ENCODE assay signal across 13 mouse cellular contexts in genomic region chr11:43834531-43834930, GRCm38 (mm10).
DNase-seq lines count a peak whose midpoint lies in the region; ATAC-seq and TF ChIP-seq lines count a peak whose summit lies in the region.
"Had no signal": no experiment of that assay in that cellular context is flagged by ENCODE, and none has a peak within 500 bp of the region (broad histone marks: within the 10 kb centered on the region; RNA-seq: fewer than 3 reads in every experiment).

No protein-coding gene starts in this region.

- DNase-seq in heart, adult 9 months (ENCODE audit: low spot score in 2 of 2), result no peak
- DNase-seq in lung, embryonic 14.5 days, result peak; percentile 31
- DNase-seq in lung, postnatal 14 days, result no peak
- DNase-seq in midbrain, embryonic 14.5 days, result peak; percentile 35
- no peak for DNase-seq in spleen, adult 12 weeks (ENCODE audit: low spot score)
- DNase-seq: adrenal gland, adult 2 months; cerebellum, postnatal 14 days had no signal

- H3K9ac ChIP-seq in heart, embryonic 13.5 days, result peak overlapping the region; percentile 71
- H3K9ac ChIP-seq in lung, embryonic 14.5 days, result peak overlapping the region; percentile 4; the same call in 1 of the 2 replicates
- peak overlapping the region; percentile 60 for H3K9ac ChIP-seq in heart, embryonic 16.5 days (ENCODE audit: low read length)
- no peak overlapping the region for H3K9ac ChIP-seq in midbrain, embryonic 14.5 days (replicated peaks; ENCODE audit: low read length)
- H3K9ac ChIP-seq: embryonic facial prominence, embryonic 15.5 days; liver, embryonic 14.5 days had no signal

- TF ChIP-seq CTCF in lung, embryonic 14.5 days (IDR thresholded peaks at IDR 0.05; ENCODE audit: low read depth), result no peak

- H3K4me2 ChIP-seq in heart, embryonic 13.5 days, result peak overlapping the region; percentile 80
- H3K4me2 ChIP-seq in lung, embryonic 14.5 days, result peak overlapping the region; percentile 77
- peak overlapping the region; percentile 65 for H3K4me2 ChIP-seq in heart, embryonic 16.5 days (ENCODE audit: low read depth, low read length)
- peak overlapping the region; percentile 29 for H3K4me2 ChIP-seq in midbrain, embryonic 14.5 days (ENCODE audit: low read length)
- H3K4me2 ChIP-seq: embryonic facial prominence, embryonic 15.5 days had no signal

- no peak for ATAC-seq in heart, embryonic 13.5 days (ENCODE audit: extremely low read depth, insufficient number of reproducible peaks, low FRiP score, low TSS enrichment)
- no peak for ATAC-seq in lung, embryonic 14.5 days (ENCODE audit: insufficient read depth)
- ATAC-seq in heart, embryonic 16.5 days (replicated peaks; ENCODE audit: extremely low read depth, insufficient read depth, low FRiP score), result no peak
- ATAC-seq in midbrain, embryonic 14.5 days (ENCODE audit: low FRiP score, low TSS enrichment), result no peak
- ATAC-seq: forebrain, embryonic 16.5 days; Patski had no signal

- H3K4me1 ChIP-seq in heart, embryonic 13.5 days, result peaks cover 20% of the 10 kb centered on the region; the same call in 1 of the 2 replicates
- peaks cover 8% of the 10 kb centered on the region; the same call in 1 of the 2 replicates for H3K4me1 ChIP-seq in lung, embryonic 14.5 days (ENCODE audit: insufficient read depth)
- H3K4me1 ChIP-seq in heart, embryonic 16.5 days (ENCODE audit: control insufficient read depth, insufficient read depth, low read length), result peaks cover 8% of the 10 kb centered on the region
- H3K4me1 ChIP-seq in midbrain, embryonic 14.5 days (ENCODE audit: control insufficient read depth, insufficient read depth, low read length), result 0 out of 2 replicates have a peak, but pooled peaks cover 4% of the 10 kb centered on the region

- peak overlapping the region; percentile 73 for H3K4me3 ChIP-seq in heart, embryonic 13.5 days
- peak overlapping the region; percentile 50 for H3K4me3 ChIP-seq in lung, embryonic 14.5 days (ENCODE audit: low read depth, low read length)
- H3K4me3 ChIP-seq in heart, embryonic 16.5 days (ENCODE audit: low read length), result peak overlapping the region; percentile 63
- H3K4me3 ChIP-seq in midbrain, embryonic 14.5 days (replicated peaks; ENCODE audit: low read depth, low read length), result 0 out of 2 replicates have a peak overlapping the region, but pooled peaks have one; percentile 7
- H3K4me3 ChIP-seq: embryonic facial prominence, embryonic 15.5 days had no signal

- no peaks in the 10 kb centered on the region for H3K9me3 ChIP-seq in heart, embryonic 13.5 days
- H3K9me3 ChIP-seq in lung, embryonic 14.5 days (ENCODE audit: low read depth, low read length), result no peaks in the 10 kb centered on the region
- no peaks in the 10 kb centered on the region for H3K9me3 ChIP-seq in heart, embryonic 16.5 days (replicated peaks; ENCODE audit: control insufficient read depth, low read length)
- H3K9me3 ChIP-seq in midbrain, embryonic 14.5 days (ENCODE audit: control insufficient read depth, low read length), result no peaks in the 10 kb centered on the region
- H3K9me3 ChIP-seq: embryonic facial prominence, embryonic 15.5 days had no signal

- 45% methylated on average over 11 of the region's 11 CpGs for WGBS in heart, embryonic 13.5 days
- 43% methylated on average over 11 of the region's 11 CpGs for WGBS in lung, embryonic 14.5 days
- 40% methylated on average over 11 of the region's 11 CpGs for WGBS in heart, embryonic 16.5 days
- 53% methylated on average over 11 of the region's 11 CpGs for WGBS in midbrain, embryonic 14.5 days

- no peaks in the 10 kb centered on the region for H3K36me3 ChIP-seq in heart, embryonic 13.5 days
- H3K36me3 ChIP-seq in lung, embryonic 14.5 days (ENCODE audit: insufficient read depth), result no peaks in the 10 kb centered on the region
- no peaks in the 10 kb centered on the region for H3K36me3 ChIP-seq in heart, embryonic 16.5 days (ENCODE audit: control insufficient read depth, insufficient read depth)
- H3K36me3 ChIP-seq in midbrain, embryonic 14.5 days (ENCODE audit: control insufficient read depth, insufficient read depth, low read length), result no peaks in the 10 kb centered on the region
- H3K36me3 ChIP-seq: embryonic facial prominence, embryonic 15.5 days had no signal

- peaks cover 43% of the 10 kb centered on the region for H3K27me3 ChIP-seq in heart, embryonic 13.5 days (replicated peaks)
- H3K27me3 ChIP-seq in lung, embryonic 14.5 days (ENCODE audit: insufficient read depth, low read length), result peaks cover 17% of the 10 kb centered on the region
- H3K27me3 ChIP-seq in heart, embryonic 16.5 days (ENCODE audit: control insufficient read depth, insufficient read depth, low read length), result peaks cover 16% of the 10 kb centered on the region; the same call in 1 of the 2 replicates
- no peaks in the 10 kb centered on the region for H3K27me3 ChIP-seq in midbrain, embryonic 14.5 days (ENCODE audit: control insufficient read depth, insufficient read depth, low read length)
- H3K27me3 ChIP-seq: Patski had no signal

- no peak overlapping the region for H3K27ac ChIP-seq in heart, embryonic 13.5 days (replicated peaks)
- no peak overlapping the region for H3K27ac ChIP-seq in lung, embryonic 14.5 days (ENCODE audit: low read depth)
- H3K27ac ChIP-seq in heart, embryonic 16.5 days (ENCODE audit: low read length), result peak overlapping the region; percentile 15; the same call in 1 of the 2 replicates
- H3K27ac ChIP-seq in midbrain, embryonic 14.5 days (replicated peaks; ENCODE audit: low read depth, low read length), result no peak overlapping the region
- H3K27ac ChIP-seq: embryonic facial prominence, embryonic 15.5 days; liver, embryonic 14.5 days had no signal

Comparison
In these comparisons a context has a peak if more than half of its experiments do, and no peak if none do; other contexts are left out.
1. DNase-seq: peak in lung, embryonic 14.5 days (single experiment) and midbrain, embryonic 14.5 days (single experiment); none in heart, adult 9 months (0 of 2), lung, postnatal 14 days (single experiment) and spleen, adult 12 weeks (single experiment).
2. H3K4me2 ChIP-seq: peak in every context shown above with its lines; median percentile 80 in heart, embryonic 13.5 days; 77 in lung, embryonic 14.5 days; 65 in heart, embryonic 16.5 days; 29 in midbrain, embryonic 14.5 days.
3. H3K4me3 ChIP-seq: peak in every context shown above with its lines; median percentile 73 in heart, embryonic 13.5 days; 63 in heart, embryonic 16.5 days; 50 in lung, embryonic 14.5 days; 7 in midbrain, embryonic 14.5 days.